Mouse (Mus musculus): Measurements from ENCODE around the gene Gm45837. TPM values are rescaled to one million over a fixed set of nuclear protein-coding genes. Genes with fewer than 3 reads are reported as not detected.

Gene Gm45837
- polyA plus RNA-seq, 1 experiment = 1.5 TPM

GRCm38 (mm10) chr7:101427736-101428135 lies 17.1 kb downstream of the Gm45837 start:
- DNase-seq (ENCODE audit: extremely low spot score in 1 of 2, low spot score in 1 of 2) = peak in 1 of 2 experiments; percentile 84

GRCm38 (mm10) chr7:101435038-101435437 lies 24.4 kb downstream of the Gm45837 start:
- DNase-seq (ENCODE audit: extremely low spot score in 1 of 2, low spot score in 1 of 2) = no peak

GRCm38 (mm10) chr7:101437876-101438275 lies 27.2 kb downstream of the Gm45837 start:
- no peak for DNase-seq (ENCODE audit: extremely low spot score in 1 of 2, low spot score in 1 of 2)

GRCm38 (mm10) chr7:101443093-101443492 lies 32.4 kb downstream of the Gm45837 start:
- no peak for DNase-seq (ENCODE audit: extremely low spot score in 1 of 2, low spot score in 1 of 2)

- DNase-seq (ENCODE audit: extremely low spot score in 1 of 2, low spot score in 1 of 2) = no peak
These were observed 33.5 kb downstream of the Gm45837 start for GRCm38 (mm10) chr7:101444211-101444610.

- DNase-seq (ENCODE audit: extremely low spot score in 1 of 2, low spot score in 1 of 2) = no peak
These were observed 39.2 kb downstream of the Gm45837 start for GRCm38 (mm10) chr7:101449855-101450254.

- peak; percentile 70 to 95 for DNase-seq (ENCODE audit: extremely low spot score in 1 of 2, low spot score in 1 of 2)
These were observed 40.0 kb downstream of the Gm45837 start for GRCm38 (mm10) chr7:101450422-101451401.

- DNase-seq (ENCODE audit: extremely low spot score in 1 of 2, low spot score in 1 of 2) = no peak
These were observed 42.0 kb downstream of the Gm45837 start for GRCm38 (mm10) chr7:101452669-101453068.

- DNase-seq (ENCODE audit: extremely low spot score in 1 of 2, low spot score in 1 of 2) = no peak
These were observed 42.6 kb downstream of the Gm45837 start for GRCm38 (mm10) chr7:101453296-101453695.

- no peak for DNase-seq (ENCODE audit: extremely low spot score in 1 of 2, low spot score in 1 of 2)
These were observed 43.0 kb downstream of the Gm45837 start for GRCm38 (mm10) chr7:101453725-101454124.

GRCm38 (mm10) chr7:101454479-101454878 lies 43.8 kb downstream of the Gm45837 start:
- DNase-seq (ENCODE audit: extremely low spot score in 1 of 2, low spot score in 1 of 2) = peak in 1 of 2 experiments; percentile 52

- no peak for DNase-seq (ENCODE audit: extremely low spot score in 1 of 2, low spot score in 1 of 2)
These were observed 44.5 kb downstream of the Gm45837 start for GRCm38 (mm10) chr7:101455141-101455540.

GRCm38 (mm10) chr7:101456318-101456717 lies 45.6 kb downstream of the Gm45837 start:
- no peak for DNase-seq (ENCODE audit: extremely low spot score in 1 of 2, low spot score in 1 of 2)

GRCm38 (mm10) chr7:101456789-101457188 lies 46.1 kb downstream of the Gm45837 start:
- no peak for DNase-seq (ENCODE audit: extremely low spot score in 1 of 2, low spot score in 1 of 2)

GRCm38 (mm10) chr7:101457283-101457682 lies 46.6 kb downstream of the Gm45837 start:
- DNase-seq (ENCODE audit: extremely low spot score in 1 of 2, low spot score in 1 of 2) = peak; percentile 65 to 80

GRCm38 (mm10) chr7:101457801-101458200 lies 47.1 kb downstream of the Gm45837 start:
- DNase-seq (ENCODE audit: extremely low spot score in 1 of 2, low spot score in 1 of 2) = no peak

- DNase-seq (ENCODE audit: extremely low spot score in 1 of 2, low spot score in 1 of 2) = no peak
These were observed 47.6 kb downstream of the Gm45837 start for GRCm38 (mm10) chr7:101458278-101458781.

- DNase-seq (ENCODE audit: extremely low spot score in 1 of 2, low spot score in 1 of 2) = no peak
These were observed 48.7 kb downstream of the Gm45837 start for GRCm38 (mm10) chr7:101459305-101459813.

- no peak for DNase-seq (ENCODE audit: extremely low spot score in 1 of 2, low spot score in 1 of 2)
These were observed 49.4 kb downstream of the Gm45837 start for GRCm38 (mm10) chr7:101459923-101460607.

GRCm38 (mm10) chr7:101460608-101460957 lies 49.9 kb downstream of the Gm45837 start:
- DNase-seq (ENCODE audit: extremely low spot score in 1 of 2, low spot score in 1 of 2) = peak in 1 of 2 experiments; percentile 69

- DNase-seq (ENCODE audit: extremely low spot score in 1 of 2, low spot score in 1 of 2) = no peak
These were observed 50.9 kb downstream of the Gm45837 start for GRCm38 (mm10) chr7:101461571-101461970.
